In the genomic region with DNA sequence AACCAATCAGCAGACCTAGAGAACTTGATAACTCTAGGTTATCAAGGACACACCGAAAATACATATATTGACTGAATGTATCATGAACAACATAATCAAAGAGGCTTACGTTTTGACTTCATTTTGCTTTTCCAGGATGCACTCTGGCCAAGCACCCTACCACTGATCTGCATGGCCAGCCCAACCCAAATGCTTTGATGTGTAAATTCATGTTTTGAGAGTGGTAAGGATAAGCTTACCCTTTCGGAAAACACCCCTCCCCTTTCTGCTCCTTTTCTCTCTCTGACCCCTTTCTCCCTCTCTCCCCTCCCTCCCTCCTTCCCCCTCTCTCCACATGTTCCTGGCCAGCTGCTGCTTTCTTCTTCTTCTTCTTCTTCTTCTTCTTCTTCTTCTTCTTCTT, we compare ENCODE assay signal across 16 mouse cellular contexts.
"Had no signal": no experiment of that assay in that cellular context is flagged by ENCODE, and none has a peak within 500 bp of the region (broad histone marks: within the 10 kb centered on the region; RNA-seq: fewer than 3 reads in every experiment).

No protein-coding gene starts in this region.

- H3K27me3 ChIP-seq: stomach, embryonic 15.5 days had no signal

- H3K4me2 ChIP-seq: liver, embryonic 13.5 days; liver, embryonic 15.5 days; lung, embryonic 14.5 days; midbrain, embryonic 12.5 days; stomach, embryonic 15.5 days had no signal

- H3K36me3 ChIP-seq: liver, embryonic 13.5 days; liver, embryonic 15.5 days; midbrain, embryonic 10.5 days; midbrain, embryonic 12.5 days; neural tube, embryonic 13.5 days; stomach, embryonic 15.5 days had no signal

- H3K27ac ChIP-seq: liver, embryonic 13.5 days; liver, embryonic 15.5 days; midbrain, embryonic 10.5 days; midbrain, embryonic 12.5 days; neural tube, embryonic 13.5 days; stomach, embryonic 15.5 days; stomach, postnatal 0 days had no signal

- DNase-seq: liver, embryonic 13.5 days; lung, adult 18-20 months; lung, embryonic 14.5 days; lung, postnatal 14 days; lung, postnatal 36 days; midbrain, embryonic 14.5 days; right cerebral cortex, postnatal 14 days; thymus, adult 2 months; thymus, postnatal 25 days; thymus, postnatal 4 days had no signal

- H3K4me1 ChIP-seq: midbrain, embryonic 12.5 days; stomach, embryonic 15.5 days had no signal

- H3K9me3 ChIP-seq: liver, embryonic 13.5 days; liver, embryonic 15.5 days; midbrain, embryonic 10.5 days; midbrain, embryonic 12.5 days; neural tube, embryonic 13.5 days; stomach, embryonic 15.5 days had no signal

- H3K4me3 ChIP-seq: liver, embryonic 13.5 days; liver, embryonic 15.5 days; midbrain, embryonic 12.5 days; neural tube, embryonic 13.5 days; stomach, embryonic 15.5 days had no signal

- H3K9ac ChIP-seq: liver, embryonic 13.5 days; liver, embryonic 15.5 days; lung, embryonic 14.5 days; midbrain, embryonic 12.5 days; neural tube, embryonic 13.5 days; stomach, embryonic 15.5 days had no signal
